Mouse (Mus musculus) adrenal gland (tissue): ENCODE data around the gene Lipo2.
"Not testable (repeated sequence)": the region's sequence is repeated elsewhere in the genome, so short reads cannot be mapped to it uniquely, and the experiment has no call there.

Experiments used
- intact Hi-C: fragments of 180-260 bp; cut with DNase I; formaldehyde crosslinking; loops from one replicate; pipeline ENCODE4 v1.15.1; 2025
- long read RNA-seq, 2 experiments: library from polyadenylated mRNA; unstranded; transcript quantifications; one replicate each; pipeline ENCODE4 v2.0.0; 2020; ENCODE audit warnings: borderline replicate concordance in 1 of 2; ENCODE audit not compliant: insufficient replicate concordance in 1 of 2

Gene Lipo2
- long read RNA-seq, experiment 1: 0 reads
- long read RNA-seq, experiment 2, partial matches to known transcripts: 0 of 1 reads
- long read RNA-seq, experiment 2, other reads (novel, unspliced or antisense): 1 of 1 reads

DNA sequence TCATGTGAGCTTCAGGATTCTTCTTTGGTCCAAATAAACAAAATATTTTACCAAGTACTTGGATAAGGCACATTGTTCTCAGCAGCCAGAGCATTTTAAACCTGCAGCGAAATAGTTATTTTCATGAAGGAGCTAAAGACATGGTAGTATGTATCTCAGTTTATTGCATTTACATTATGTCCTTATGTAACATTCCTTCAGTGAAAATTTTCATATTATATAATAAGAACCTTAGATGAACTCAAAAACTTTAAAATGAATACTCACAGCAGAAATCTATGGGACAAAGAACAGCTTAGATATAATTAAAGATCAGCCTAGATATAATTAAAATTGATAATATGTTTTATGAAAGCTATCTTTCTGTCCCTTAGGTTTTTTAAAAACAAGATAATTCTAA, at the start of gene Lipo2:
TSS of gene Lipo2 (minus strand) at position 101 of the 400 bp plus-strand sequence.
- intact Hi-C loops: not testable (repeated sequence)

DNA sequence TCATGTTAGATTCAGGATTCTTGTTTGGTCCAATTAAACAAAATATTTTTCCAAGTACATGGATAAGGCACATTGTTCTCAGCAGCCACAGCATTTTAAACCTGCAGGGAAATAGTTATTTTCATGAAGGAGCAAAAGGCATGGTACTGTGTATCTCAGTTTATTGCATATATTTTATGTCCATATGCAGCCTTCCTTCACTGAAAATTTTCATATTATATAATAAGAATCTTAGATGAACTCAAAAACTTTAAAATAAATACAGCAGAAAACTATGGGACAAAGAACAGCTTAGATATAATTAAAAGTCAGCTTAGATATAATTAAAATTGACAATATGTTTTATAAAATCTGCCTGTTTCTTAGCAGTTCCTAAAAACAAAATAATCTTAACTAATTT, 36.2 kb upstream of the Lipo2 start, which contains the start of gene Lipo1:
TSS of gene Lipo1 (minus strand) at position 101 of the 400 bp plus-strand sequence.
- intact Hi-C loops: not testable (repeated sequence)

GRCm38 (mm10) chr19:33786576-33787277, 35.6 kb upstream of the Lipo2 start:
- intact Hi-C loops: no loop called here

DNA sequence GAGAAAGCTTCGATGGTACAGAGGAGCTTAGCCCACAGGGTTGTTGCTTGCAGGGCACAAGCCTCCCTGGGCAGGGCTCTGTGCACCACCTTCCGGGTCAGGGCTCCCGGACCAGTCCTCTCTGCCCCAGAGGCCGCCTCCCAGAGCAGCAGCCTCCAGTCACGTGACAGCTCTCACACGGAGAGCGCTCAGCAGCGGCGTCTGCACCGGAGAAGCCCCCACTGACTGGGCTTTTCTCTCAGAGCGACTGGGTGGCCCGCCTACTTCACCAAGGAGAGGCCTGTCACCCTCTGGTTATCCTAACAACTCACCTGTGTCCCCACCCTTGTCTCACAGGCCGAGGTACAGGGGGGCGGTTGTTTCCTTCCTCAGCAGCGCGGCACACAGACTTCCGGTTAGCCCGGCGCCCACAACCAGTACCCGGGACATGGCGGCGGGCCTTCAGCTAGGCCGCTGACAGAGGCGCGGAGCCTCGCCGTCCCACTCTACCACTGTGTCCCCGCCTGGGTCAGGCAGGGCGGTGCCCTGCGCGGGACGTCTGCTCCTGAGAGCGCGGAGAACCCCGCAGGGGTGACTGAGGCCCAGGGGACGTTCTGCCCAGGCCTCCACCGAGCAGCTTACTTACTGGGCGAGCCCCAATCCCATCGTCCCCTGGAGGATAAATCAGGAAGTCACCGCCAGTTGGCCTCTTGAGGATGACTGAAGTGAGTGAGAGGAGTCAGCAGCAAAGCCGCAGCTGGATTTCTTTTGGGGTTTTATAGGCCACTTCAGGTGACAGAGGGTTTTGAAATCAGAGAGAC, 10.3 kb upstream of the Lipo2 start, which contains the start of gene Lipo3:
TSS of gene Lipo3 (minus strand) at position 665 of the 800 bp plus-strand sequence.
- intact Hi-C loops: not testable (repeated sequence)
